13 mouse cellular contexts compared by ENCODE assay signal in the genomic region with DNA sequence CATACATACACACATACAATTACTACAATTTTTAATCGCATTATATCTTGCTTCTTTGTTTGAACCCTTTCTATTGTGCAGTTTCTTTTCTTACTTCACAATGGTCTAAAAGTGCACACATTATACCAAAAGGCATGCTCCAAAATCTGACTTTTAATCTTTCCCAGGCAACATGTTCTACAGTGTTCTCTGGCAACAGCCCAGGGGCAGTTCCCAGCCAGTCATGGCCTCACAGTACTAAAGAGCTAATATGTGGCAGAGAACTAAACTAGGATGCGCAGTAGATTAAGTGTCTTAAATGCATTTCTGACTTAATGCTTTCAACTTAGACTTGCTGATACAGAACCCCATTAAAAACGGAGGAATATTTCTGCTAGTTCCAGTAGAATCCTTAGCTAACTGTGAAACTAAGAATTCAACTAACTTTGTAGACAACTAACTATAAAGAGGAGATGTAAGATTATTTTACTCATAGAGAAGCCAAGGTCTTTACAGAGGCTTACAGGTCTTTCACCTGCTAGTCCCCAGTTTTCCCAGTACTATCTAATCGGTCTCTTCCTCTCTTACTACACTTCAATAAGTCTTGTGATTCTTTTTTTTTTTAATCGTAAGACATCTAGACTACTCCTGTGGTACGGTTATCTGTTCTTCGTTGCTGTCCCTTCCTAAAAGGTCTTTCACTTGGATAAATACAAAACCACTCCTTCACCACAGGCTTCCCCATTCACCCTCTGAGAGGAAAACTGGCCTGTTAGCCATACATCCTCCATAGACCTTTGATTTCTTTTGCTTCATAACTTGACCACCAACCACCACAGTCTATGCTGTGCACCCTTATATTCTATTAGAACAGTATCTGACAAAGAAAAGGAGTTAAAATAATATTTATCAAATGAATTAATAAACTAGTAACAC. TPM values are rescaled to one million over a fixed set of nuclear protein-coding genes. Genes with fewer than 3 reads are reported as not detected.
A peak's percentile ranks its signal among the peaks of the same experiment; 100 is the strongest.
DNase-seq lines count a peak whose midpoint lies in the region; ATAC-seq and TF ChIP-seq lines count a peak whose summit lies in the region.
"Had no signal": no experiment of that assay in that cellular context is flagged by ENCODE, and none has a peak within 500 bp of the region (broad histone marks: within the 10 kb centered on the region; RNA-seq: fewer than 3 reads in every experiment).

No protein-coding gene starts in this region.

- TF ChIP-seq EP300 in stomach, postnatal 0 days (optimal IDR thresholded peaks at IDR 0.05), result no peak

- TF ChIP-seq CTCF in spleen, adult 2 months (IDR thresholded peaks at IDR 0.05; ENCODE audit: extremely low read depth, insufficient read depth, insufficient read length, insufficient replicate concordance), result no peak
- no peak for TF ChIP-seq CTCF in stomach, postnatal 0 days (IDR thresholded peaks at IDR 0.05; ENCODE audit: low read depth)
- no peak for TF ChIP-seq CTCF in forebrain, postnatal 0 days (IDR thresholded peaks at IDR 0.05; ENCODE audit: low read depth)

- H3K9ac ChIP-seq in stomach, postnatal 0 days (ENCODE audit: low read length), result no peak overlapping the region
- H3K9ac ChIP-seq in forebrain, postnatal 0 days, result no peak overlapping the region
- H3K9ac ChIP-seq: embryonic facial prominence, embryonic 15.5 days; forebrain, embryonic 15.5 days; lung, embryonic 15.5 days; midbrain, embryonic 13.5 days had no signal

- H3K9me3 ChIP-seq in stomach, postnatal 0 days (ENCODE audit: control insufficient read depth, low read length), result no peaks in the 10 kb centered on the region
- H3K9me3 ChIP-seq in forebrain, postnatal 0 days (ENCODE audit: low read length), result no peaks in the 10 kb centered on the region
- H3K9me3 ChIP-seq: embryonic facial prominence, embryonic 15.5 days; forebrain, embryonic 15.5 days; lung, embryonic 15.5 days; midbrain, embryonic 13.5 days had no signal

- intact Hi-C loops in heart, postnatal 14 days (cut with DNase I), result no loop called here
- intact Hi-C loops in heart, postnatal 36 days (cut with DNase I), result no loop called here

- no peaks in the 10 kb centered on the region for H3K27me3 ChIP-seq in spleen, adult 2 months (ENCODE audit: control insufficient read depth, insufficient read depth, low read length)
- no peaks in the 10 kb centered on the region for H3K27me3 ChIP-seq in stomach, postnatal 0 days (ENCODE audit: control insufficient read depth, insufficient read depth, low read length)
- no peaks in the 10 kb centered on the region for H3K27me3 ChIP-seq in forebrain, postnatal 0 days (ENCODE audit: insufficient read depth, low read length)
- H3K27me3 ChIP-seq: embryonic facial prominence, embryonic 15.5 days; forebrain, embryonic 15.5 days; lung, embryonic 15.5 days; midbrain, embryonic 13.5 days had no signal

- H3K36me3 ChIP-seq in spleen, adult 2 months (ENCODE audit: control insufficient read depth, insufficient read depth, low read length), result no peaks in the 10 kb centered on the region
- H3K36me3 ChIP-seq in stomach, postnatal 0 days (ENCODE audit: control insufficient read depth, insufficient read depth, low read length), result no peaks in the 10 kb centered on the region
- H3K36me3 ChIP-seq in forebrain, postnatal 0 days (ENCODE audit: insufficient read depth), result no peaks in the 10 kb centered on the region
- H3K36me3 ChIP-seq: embryonic facial prominence, embryonic 15.5 days; forebrain, embryonic 15.5 days; lung, embryonic 15.5 days; midbrain, embryonic 13.5 days had no signal

- H3K4me3 ChIP-seq in spleen, adult 2 months (ENCODE audit: extremely low read depth, insufficient read depth, insufficient read length), result no peak overlapping the region
- no peak overlapping the region for H3K4me3 ChIP-seq in stomach, postnatal 0 days (ENCODE audit: low read depth, low read length)
- H3K4me3 ChIP-seq in forebrain, postnatal 0 days (ENCODE audit: low read depth, low read length), result no peak overlapping the region
- H3K4me3 ChIP-seq: embryonic facial prominence, embryonic 15.5 days; forebrain, embryonic 15.5 days; lung, embryonic 15.5 days; midbrain, embryonic 13.5 days had no signal

- 45% methylated on average over 7 of the region's 7 CpGs for WGBS in spleen, adult 2 months
- 77% methylated on average over 7 of the region's 7 CpGs for WGBS in stomach, postnatal 0 days
- WGBS in forebrain, postnatal 0 days, result 85% methylated on average over 7 of the region's 7 CpGs

- DNase-seq in heart, postnatal 14 days, result peak; percentile 33 to 34
- DNase-seq in heart, postnatal 36 days, result no peak
- DNase-seq in spleen, adult 2 months (ENCODE audit: low read depth in 1 of 2, low spot score in 2 of 2), result no peak
- DNase-seq in spleen, postnatal 10 days (ENCODE audit: low spot score in 2 of 2), result no peak
- peak; percentile 52 for DNase-seq in cerebellum, adult 9-11 months
- DNase-seq in stomach, postnatal 0 days (ENCODE audit: low spot score), result no peak
- no peak for DNase-seq in forebrain, postnatal 0 days
- DNase-seq: thymus, postnatal 25 days had no signal

- no peak for ATAC-seq in stomach, postnatal 0 days (ENCODE audit: low FRiP score, low TSS enrichment)
- no peak for ATAC-seq in forebrain, postnatal 0 days
- ATAC-seq: forebrain, embryonic 15.5 days; inflammation-experienced regulatory T-cells, adult 6 months; midbrain, embryonic 13.5 days had no signal

- H3K27ac ChIP-seq in spleen, adult 2 months (ENCODE audit: insufficient read depth, low read length), result peak overlapping the region; percentile 63; the same call in 1 of the 2 replicates
- H3K27ac ChIP-seq in stomach, postnatal 0 days (replicated peaks), result no peak overlapping the region
- H3K27ac ChIP-seq in forebrain, postnatal 0 days (ENCODE audit: low read depth, low read length), result no peak overlapping the region
- H3K27ac ChIP-seq: embryonic facial prominence, embryonic 15.5 days; forebrain, embryonic 15.5 days; lung, embryonic 15.5 days; midbrain, embryonic 13.5 days had no signal

- no peak for TF ChIP-seq POLR2A in spleen, adult 2 months (IDR thresholded peaks at IDR 0.05; ENCODE audit: low read depth, low read length)

- H3K4me2 ChIP-seq in stomach, postnatal 0 days (replicated peaks; ENCODE audit: low read depth), result no peak overlapping the region
- no peak overlapping the region for H3K4me2 ChIP-seq in forebrain, postnatal 0 days (ENCODE audit: low read depth)
- H3K4me2 ChIP-seq: embryonic facial prominence, embryonic 15.5 days; forebrain, embryonic 15.5 days; lung, embryonic 15.5 days; midbrain, embryonic 13.5 days had no signal

- peaks cover 12% of the 10 kb centered on the region for H3K4me1 ChIP-seq in spleen, adult 2 months (ENCODE audit: control insufficient read depth, insufficient read depth, insufficient read length)
- no peaks in the 10 kb centered on the region for H3K4me1 ChIP-seq in stomach, postnatal 0 days (replicated peaks; ENCODE audit: control insufficient read depth, insufficient read depth)
- no peaks in the 10 kb centered on the region for H3K4me1 ChIP-seq in forebrain, postnatal 0 days (ENCODE audit: insufficient read depth)

RNA-seq across cellular contexts. Expression of gene Cnot2, which starts 13.6 kb away (rescaled TPM):
- 10 to 100 TPM; 49.1 to 51.7 TPM for total RNA-seq in heart, postnatal 14 days (2021)
- 10 to 100 TPM; 37.3 to 41.9 TPM for total RNA-seq in heart, postnatal 36 days (2021)
- polyA plus RNA-seq in spleen, adult 2 months (2012; rRNA removed), result 23.9 and 25.6 TPM in 2 replicates
- 36.0 and 38.0 TPM in 2 replicates for polyA plus RNA-seq in stomach, postnatal 0 days (2015; fragmentation: Nextera tagmentation; extraction: Ambion mirVana)
- total RNA-seq in forebrain, postnatal 0 days (2014; rRNA removed), result 96.5 and 111 TPM in 2 replicates
- polyA plus RNA-seq in forebrain, postnatal 0 days (2015; fragmentation: Nextera tagmentation; extraction: Ambion mirVana), result 72.5 and 75.8 TPM in 2 replicates

Comparison
In these comparisons a context has a peak if more than half of its experiments do, and no peak if none do; other contexts are left out.
1. DNase-seq: peak in heart, postnatal 14 days (2 of 2) and cerebellum, adult 9-11 months (single experiment); none in heart, postnatal 36 days (0 of 2), spleen, adult 2 months (0 of 2), spleen, postnatal 10 days (0 of 2), stomach, postnatal 0 days (single experiment) and forebrain, postnatal 0 days (single experiment).